Mouse (Mus musculus) testis, adult 2 months (tissue): ENCODE results near the gene Ntsr1.

Source experiments
- CTCF ChIP-seq: fragments of 200-500 bp; IDR thresholded peaks from 2 replicates; pipeline ENCODE4 v1.5.1; 2012; ENCODE audit warnings: low read depth, mild to moderate bottlenecking, inconsistent platforms, low read length, moderate library complexity; ENCODE audit not compliant: control insufficient read depth, insufficient read depth, insufficient replicate concordance
- POLR2A ChIP-seq: fragments of 200-500 bp; IDR thresholded peaks from 2 replicates; pipeline ENCODE4 v1.6.1; 2012; ENCODE audit warnings: low read depth, mild to moderate bottlenecking, inconsistent platforms, low read length, moderate library complexity; ENCODE audit not compliant: control insufficient read depth

GRCm38 (mm10) chr2:180506281-180506680, 6.5 kb downstream of the Ntsr1 start:
- TF ChIP-seq CTCF: no peak
- no peak for TF ChIP-seq POLR2A
